Mouse (Mus musculus) cerebellum, adult 2 months (tissue): Measurements from ENCODE around the gene Smok3c.

Source experiments
- CTCF ChIP-seq: fragments of 200-500 bp; IDR thresholded peaks from 2 replicates; pipeline ENCODE4 v1.5.1; 2011; ENCODE audit warnings: low read depth, mild to moderate bottlenecking, control low read depth, low read length, moderate library complexity, borderline replicate concordance; ENCODE audit not compliant: insufficient read depth
- POLR2A ChIP-seq: fragments of 200-500 bp; IDR thresholded peaks from 2 replicates; pipeline ENCODE4 v1.6.1; 2011; ENCODE audit warnings: low read length, control low read depth, borderline replicate concordance; ENCODE audit not compliant: insufficient read depth

DNA sequence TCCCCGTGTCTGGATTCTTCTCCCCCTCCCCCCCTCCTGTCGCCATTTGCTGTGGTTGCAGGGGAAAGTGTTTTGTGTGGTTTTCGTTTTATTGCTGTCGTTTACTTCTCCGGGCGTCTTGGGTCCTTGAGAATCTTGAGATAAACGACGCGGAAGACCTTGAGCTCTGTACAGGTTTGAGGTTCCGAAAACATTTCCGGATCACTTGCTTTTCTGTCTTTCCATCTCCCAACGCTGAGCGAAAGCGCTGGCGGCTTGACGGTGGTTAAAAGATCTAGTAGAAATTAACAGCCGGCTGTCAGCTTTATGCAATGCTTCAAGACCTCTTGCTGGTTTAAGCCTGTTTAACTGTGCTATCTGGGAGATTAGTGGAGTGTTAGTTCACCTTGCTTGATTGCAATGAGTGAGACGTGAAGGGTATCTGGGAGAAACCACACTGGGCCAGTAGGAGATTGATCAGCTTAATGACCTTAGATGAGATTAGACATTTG is 32.5 kb downstream of the Smok3c start:
- TF ChIP-seq CTCF (no peak), POLR2A (no peak)
